Comparison of ENCODE assay signal across 23 mouse cellular contexts in the genomic region with DNA sequence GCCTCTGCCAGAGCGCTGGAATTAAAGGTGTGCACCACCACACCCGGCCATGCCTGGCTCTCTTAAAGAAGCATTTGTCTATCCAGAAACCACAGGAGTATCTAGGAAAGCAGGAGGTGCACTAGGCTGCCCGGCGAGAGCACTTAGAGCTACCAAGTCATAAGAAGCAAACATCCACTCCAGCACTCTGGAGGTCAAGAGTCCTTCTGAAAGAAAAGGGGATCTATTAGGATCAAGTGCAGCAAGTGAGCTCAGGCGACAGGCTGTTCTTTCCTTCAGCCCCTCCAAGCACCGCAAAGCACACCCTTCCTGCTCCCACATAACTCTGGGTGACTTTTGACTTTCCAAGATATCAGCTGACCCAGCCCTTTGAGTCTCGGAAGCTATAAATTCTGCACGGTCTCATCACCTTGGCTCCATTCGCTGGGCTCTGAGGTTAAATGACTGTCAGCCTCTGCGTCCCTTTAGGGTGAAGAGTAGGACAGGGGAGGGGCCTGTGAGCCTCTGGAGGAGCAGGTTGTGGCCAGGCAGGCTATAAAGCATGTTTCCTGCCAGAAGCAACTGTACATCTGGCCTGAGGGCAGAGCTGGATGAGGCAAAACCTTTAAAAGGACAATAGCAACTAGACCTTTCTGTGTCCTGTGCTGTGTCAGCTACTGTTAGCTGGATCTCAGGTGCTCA. TPM values are rescaled to one million over a fixed set of nuclear protein-coding genes. Genes with fewer than 3 reads are reported as not detected.
DNase-seq lines count a peak whose midpoint lies in the region; ATAC-seq lines count a peak whose summit lies in the region.
"Had no signal": no experiment of that assay in that cellular context is flagged by ENCODE, and none has a peak within 500 bp of the region (broad histone marks: within the 10 kb centered on the region; RNA-seq: fewer than 3 reads in every experiment).

No protein-coding gene starts in this region.

- H3K27ac ChIP-seq in lung, embryonic 16.5 days (ENCODE audit: low read length): peak overlapping the region; percentile 18
- H3K27ac ChIP-seq: embryonic facial prominence, embryonic 12.5 days; heart, embryonic 15.5 days; limb, embryonic 13.5 days; midbrain, embryonic 10.5 days; stomach, postnatal 0 days had no signal

- peak; percentile 18 for DNase-seq in ZHBTc4 (ENCODE audit: low read depth, low spot score)
- peak; percentile 22 for DNase-seq in kidney, postnatal 10 days
- no peak for DNase-seq in gastrocnemius, postnatal 10 days
- no peak for DNase-seq in cerebellum, adult 11-12 months
- no peak for DNase-seq in cerebellum, adult 8-10 months
- DNase-seq: adrenal gland, postnatal 36 days; cerebellum, adult 9-11 months; layer of hippocampus, adult 9-11 months; right cerebral cortex, postnatal 14 days; thymus, postnatal 25 days had no signal

- H3K4me3 ChIP-seq in lung, embryonic 16.5 days (ENCODE audit: low read length): no peak overlapping the region
- H3K4me3 ChIP-seq: embryonic facial prominence, embryonic 12.5 days; heart, embryonic 15.5 days; limb, embryonic 13.5 days; midbrain, embryonic 10.5 days had no signal

- H3K36me3 ChIP-seq in lung, embryonic 16.5 days (ENCODE audit: control insufficient read depth, insufficient read depth, low read length): no peaks in the 10 kb centered on the region
- H3K36me3 ChIP-seq: embryonic facial prominence, embryonic 12.5 days; heart, embryonic 15.5 days; limb, embryonic 13.5 days; midbrain, embryonic 10.5 days had no signal

- 36% methylated on average over 10 of the region's 10 CpGs for WGBS in lung, embryonic 16.5 days

- H3K4me1 ChIP-seq in lung, embryonic 16.5 days (replicated peaks; ENCODE audit: control insufficient read depth, insufficient read depth, low read length): no peaks in the 10 kb centered on the region
- H3K4me1 ChIP-seq: embryonic facial prominence, embryonic 12.5 days had no signal

- no peak overlapping the region for H3K9ac ChIP-seq in lung, embryonic 16.5 days (ENCODE audit: low read length)
- H3K9ac ChIP-seq: embryonic facial prominence, embryonic 12.5 days; heart, embryonic 15.5 days; limb, embryonic 13.5 days had no signal

- H3K9me3 ChIP-seq in lung, embryonic 16.5 days (ENCODE audit: control insufficient read depth, low read length): no peaks in the 10 kb centered on the region
- H3K9me3 ChIP-seq: embryonic facial prominence, embryonic 12.5 days; heart, embryonic 15.5 days; limb, embryonic 13.5 days; midbrain, embryonic 10.5 days had no signal

- peak; percentile 73 to 77 for ATAC-seq in hematopoietic stem cell, adult 5-6 weeks (replicated peaks in 1 of 2; ENCODE audit: insufficient read depth in 1 of 2, low FRiP score in 2 of 2, low TSS enrichment in 1 of 2, low read depth in 1 of 2, poor library complexity in 2 of 2, severe bottlenecking in 2 of 2)
- peak; percentile 90 for ATAC-seq in lung, embryonic 16.5 days (ENCODE audit: low read depth)
- no peak for ATAC-seq in monocyte, adult 5-6 weeks (replicated peaks; ENCODE audit: insufficient number of reproducible peaks, low FRiP score, low TSS enrichment, poor library complexity, severe bottlenecking)
- ATAC-seq: forebrain, embryonic 16.5 days; Patski had no signal

- H3K27me3 ChIP-seq in lung, embryonic 16.5 days (ENCODE audit: control insufficient read depth, insufficient read depth, low read depth, low read length): no peaks in the 10 kb centered on the region
- H3K27me3 ChIP-seq: embryonic facial prominence, embryonic 12.5 days; heart, embryonic 15.5 days; limb, embryonic 13.5 days had no signal

- no peak overlapping the region for H3K4me2 ChIP-seq in lung, embryonic 16.5 days (ENCODE audit: low read depth, low read length)
- H3K4me2 ChIP-seq: embryonic facial prominence, embryonic 12.5 days; heart, embryonic 15.5 days; limb, embryonic 13.5 days had no signal

RNA-seq across cellular contexts. Expression of gene Slc24a4, which starts 58.9 kb away (rescaled TPM):
- 0.20 and 0.56 TPM in 2 replicates for total RNA-seq in hematopoietic stem cell, adult 5-6 weeks (2017)
- polyA plus RNA-seq in lung, embryonic 16.5 days (2015; fragmentation: Nextera tagmentation; extraction: Ambion mirVana): 3.1 and 4.3 TPM in 2 replicates
- total RNA-seq in gastrocnemius, postnatal 10 days (2021): under 1 TPM; 0.26 to 0.32 TPM
- not detected in 3 replicates for total RNA-seq in monocyte, adult 5-6 weeks (2017)
- total RNA-seq: gastrocnemius, adult 18-20 months; granulocyte monocyte progenitor cell, adult 5-6 weeks had no signal
- polyA plus RNA-seq: Patski; spleen, adult 2 months had no signal

Comparison
In these comparisons a context has a peak if more than half of its experiments do, and no peak if none do; other contexts are left out.
1. DNase-seq: peak in ZHBTc4 (single experiment) and kidney, postnatal 10 days (single experiment); none in gastrocnemius, postnatal 10 days (single experiment), cerebellum, adult 11-12 months (single experiment) and cerebellum, adult 8-10 months (single experiment).